Mouse (Mus musculus): ENCODE results near the gene Rapgef4. TPM values are rescaled to one million over a fixed set of nuclear protein-coding genes. Genes with fewer than 3 reads are reported as not detected.

Rapgef4 gene
- polyA plus RNA-seq, 1 experiment from 2014 or later: 11.9 TPM

GRCm38 (mm10) chr2:72096345-72096744 lies 115.3 kb downstream of the Rapgef4 start:
- Histone ChIP-seq H3K9ac (ENCODE audit: low read length) (no peak overlapping the region), H3K4me1 (ENCODE audit: control insufficient read depth, insufficient read depth, low read length) (peaks cover 13% of the 10 kb centered on the region), H3K27me3 (ENCODE audit: control insufficient read depth, insufficient read depth, low read length) (no peaks in the 10 kb centered on the region), H3K27ac (ENCODE audit: low read depth, low read length) (no peak overlapping the region), H3K4me3 (ENCODE audit: low read depth, low read length) (no peak overlapping the region), H3K36me3 (ENCODE audit: control insufficient read depth, insufficient read depth, low read length) (no peaks in the 10 kb centered on the region), H3K4me2 (ENCODE audit: low read depth) (no peak overlapping the region), H3K9me3 (ENCODE audit: control insufficient read depth, low read length) (no peaks in the 10 kb centered on the region)
- 35% methylated on average over 3 of the region's 3 CpGs for WGBS
- DNase-seq (ENCODE audit: low spot score): peak; percentile 62
- no peak for ATAC-seq (ENCODE audit: insufficient read depth, low FRiP score, low TSS enrichment)

GRCm38 (mm10) chr2:72098366-72098765 lies 117.3 kb downstream of the Rapgef4 start:
- Histone ChIP-seq H3K36me3 (ENCODE audit: control insufficient read depth, insufficient read depth, low read length) (no peaks in the 10 kb centered on the region), H3K9me3 (ENCODE audit: control insufficient read depth, low read length) (no peaks in the 10 kb centered on the region), H3K4me2 (ENCODE audit: low read depth) (no peak overlapping the region), H3K27ac (ENCODE audit: low read depth, low read length) (no peak overlapping the region), H3K4me1 (ENCODE audit: control insufficient read depth, insufficient read depth, low read length) (peaks cover 4% of the 10 kb centered on the region; the same call in 1 of the 2 replicates), H3K4me3 (ENCODE audit: low read depth, low read length) (no peak overlapping the region), H3K27me3 (ENCODE audit: control insufficient read depth, insufficient read depth, low read length) (no peaks in the 10 kb centered on the region), H3K9ac (ENCODE audit: low read length) (no peak overlapping the region)
- DNase-seq (ENCODE audit: low spot score): no peak
- 88% methylated on average over 8 of the region's 8 CpGs for WGBS
- ATAC-seq (ENCODE audit: insufficient read depth, low FRiP score, low TSS enrichment): no peak

- Histone ChIP-seq H3K36me3 (ENCODE audit: control insufficient read depth, insufficient read depth, low read length) (no peaks in the 10 kb centered on the region), H3K27ac (ENCODE audit: low read depth, low read length) (no peak overlapping the region), H3K4me3 (ENCODE audit: low read depth, low read length) (no peak overlapping the region), H3K27me3 (ENCODE audit: control insufficient read depth, insufficient read depth, low read length) (no peaks in the 10 kb centered on the region), H3K9ac (ENCODE audit: low read length) (no peak overlapping the region), H3K4me2 (ENCODE audit: low read depth) (no peak overlapping the region), H3K9me3 (ENCODE audit: control insufficient read depth, low read length) (no peaks in the 10 kb centered on the region), H3K4me1 (ENCODE audit: control insufficient read depth, insufficient read depth, low read length) (no peaks in the 10 kb centered on the region)
- 84% methylated on average over 8 of the region's 8 CpGs for WGBS
- ATAC-seq (ENCODE audit: insufficient read depth, low FRiP score, low TSS enrichment) (no peak), DNase-seq (ENCODE audit: low spot score) (no peak)
Observed at GRCm38 (mm10) chr2:72104604-72105003, 123.6 kb downstream of the Rapgef4 start.

DNA sequence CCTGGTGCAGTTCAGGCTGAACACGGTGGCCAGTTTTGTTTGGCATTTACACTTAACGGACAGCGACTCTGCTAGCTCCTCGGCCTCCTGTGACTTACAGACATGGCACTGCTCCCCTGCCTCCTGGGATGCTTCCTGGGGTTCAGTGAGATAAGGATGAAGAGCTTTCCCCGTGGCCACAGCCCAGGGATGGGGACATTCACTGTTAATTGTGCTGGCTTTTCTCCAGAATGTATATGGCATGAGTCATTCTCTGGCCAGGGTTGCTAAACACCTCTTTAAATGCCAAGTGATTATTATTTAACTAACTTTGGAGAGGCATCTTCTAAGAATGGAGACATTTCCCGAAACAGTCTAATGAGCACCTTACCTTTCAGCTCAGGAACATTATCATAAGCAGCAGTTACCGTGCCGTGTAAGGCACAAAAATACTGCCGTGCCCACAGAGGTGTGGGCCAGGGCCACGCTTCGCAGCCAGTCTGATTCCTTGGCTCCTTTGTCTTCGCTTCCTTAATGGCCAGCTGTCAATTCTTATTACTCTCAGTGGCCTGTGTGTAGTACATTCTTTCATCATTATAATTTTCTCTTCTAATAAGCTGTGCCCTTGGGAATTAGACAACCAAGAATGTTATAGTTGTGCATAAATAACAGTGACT lies 126.6 kb downstream of the Rapgef4 start:
- ATAC-seq (ENCODE audit: insufficient read depth, low FRiP score, low TSS enrichment) (no peak), DNase-seq (ENCODE audit: low spot score) (no peak)
- no peak overlapping the region for H3K27ac ChIP-seq (ENCODE audit: low read depth, low read length)
- no peak overlapping the region for H3K4me2 ChIP-seq (ENCODE audit: low read depth)
- no peaks in the 10 kb centered on the region for H3K9me3 ChIP-seq (ENCODE audit: control insufficient read depth, low read length)
- no peaks in the 10 kb centered on the region for H3K36me3 ChIP-seq (ENCODE audit: control insufficient read depth, insufficient read depth, low read length)
- WGBS: 66% methylated on average over 12 of the region's 12 CpGs
- H3K4me3 ChIP-seq (ENCODE audit: low read depth, low read length): no peak overlapping the region
- H3K4me1 ChIP-seq (ENCODE audit: control insufficient read depth, insufficient read depth, low read length): no peaks in the 10 kb centered on the region
- H3K27me3 ChIP-seq (ENCODE audit: control insufficient read depth, insufficient read depth, low read length): no peaks in the 10 kb centered on the region
- no peak overlapping the region for H3K9ac ChIP-seq (ENCODE audit: low read length)

- H3K4me2 ChIP-seq (ENCODE audit: low read depth): no peak overlapping the region
- WGBS: 51% methylated on average over 4 of the region's 4 CpGs
- ATAC-seq (ENCODE audit: insufficient read depth, low FRiP score, low TSS enrichment): no peak
- no peak overlapping the region for H3K27ac ChIP-seq (ENCODE audit: low read depth, low read length)
- no peak overlapping the region for H3K9ac ChIP-seq (ENCODE audit: low read length)
- DNase-seq (ENCODE audit: low spot score): no peak
- H3K4me1 ChIP-seq (ENCODE audit: control insufficient read depth, insufficient read depth, low read length): no peaks in the 10 kb centered on the region
- H3K4me3 ChIP-seq (ENCODE audit: low read depth, low read length): no peak overlapping the region
- no peaks in the 10 kb centered on the region for H3K9me3 ChIP-seq (ENCODE audit: control insufficient read depth, low read length)
- H3K36me3 ChIP-seq (ENCODE audit: control insufficient read depth, insufficient read depth, low read length): no peaks in the 10 kb centered on the region
- no peaks in the 10 kb centered on the region for H3K27me3 ChIP-seq (ENCODE audit: control insufficient read depth, insufficient read depth, low read length)
Observed at GRCm38 (mm10) chr2:72108448-72109312, 127.6 kb downstream of the Rapgef4 start.

GRCm38 (mm10) chr2:72110404-72110803 lies 129.4 kb downstream of the Rapgef4 start:
- Histone ChIP-seq H3K36me3 (ENCODE audit: control insufficient read depth, insufficient read depth, low read length) (no peaks in the 10 kb centered on the region), H3K4me1 (ENCODE audit: control insufficient read depth, insufficient read depth, low read length) (no peaks in the 10 kb centered on the region), H3K27me3 (ENCODE audit: control insufficient read depth, insufficient read depth, low read length) (no peaks in the 10 kb centered on the region), H3K9ac (ENCODE audit: low read length) (no peak overlapping the region), H3K27ac (ENCODE audit: low read depth, low read length) (no peak overlapping the region), H3K9me3 (ENCODE audit: control insufficient read depth, low read length) (no peaks in the 10 kb centered on the region), H3K4me3 (ENCODE audit: low read depth, low read length) (no peak overlapping the region), H3K4me2 (ENCODE audit: low read depth) (no peak overlapping the region)
- 93% methylated on average over 5 of the region's 5 CpGs for WGBS
- DNase-seq (ENCODE audit: low spot score): no peak
- ATAC-seq (ENCODE audit: insufficient read depth, low FRiP score, low TSS enrichment): no peak

DNA sequence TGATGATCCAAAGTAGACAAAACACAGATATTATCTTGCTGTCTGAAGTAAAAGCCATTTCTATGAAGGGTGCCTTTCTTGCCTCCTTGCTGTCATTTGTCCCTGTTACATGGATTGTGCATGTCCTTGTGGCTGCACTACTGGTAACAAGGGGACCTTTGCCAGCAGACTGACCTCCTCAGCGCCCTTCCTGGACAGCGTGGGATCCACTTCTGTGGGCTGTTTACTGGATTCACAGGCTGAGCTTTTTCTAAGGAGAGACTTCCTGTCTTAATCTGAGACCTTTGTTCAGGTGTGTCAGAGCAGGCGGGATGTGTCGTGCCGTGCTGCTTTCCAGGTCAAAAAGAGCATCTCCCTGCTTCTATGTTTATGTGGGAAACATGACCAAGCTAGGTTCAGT lies 132.7 kb downstream of the Rapgef4 start:
- no peak overlapping the region for H3K27ac ChIP-seq (ENCODE audit: low read depth, low read length)
- 0 out of 2 replicates have a peak, but pooled peaks cover 6% of the 10 kb centered on the region for H3K4me1 ChIP-seq (ENCODE audit: control insufficient read depth, insufficient read depth, low read length)
- ATAC-seq (ENCODE audit: insufficient read depth, low FRiP score, low TSS enrichment): no peak
- H3K4me3 ChIP-seq (ENCODE audit: low read depth, low read length): no peak overlapping the region
- H3K4me2 ChIP-seq (ENCODE audit: low read depth): no peak overlapping the region
- no peaks in the 10 kb centered on the region for H3K36me3 ChIP-seq (ENCODE audit: control insufficient read depth, insufficient read depth, low read length)
- no peak for DNase-seq (ENCODE audit: low spot score)
- no peaks in the 10 kb centered on the region for H3K9me3 ChIP-seq (ENCODE audit: control insufficient read depth, low read length)
- no peaks in the 10 kb centered on the region for H3K27me3 ChIP-seq (ENCODE audit: control insufficient read depth, insufficient read depth, low read length)
- H3K9ac ChIP-seq (ENCODE audit: low read length): no peak overlapping the region
- 88% methylated on average over 5 of the region's 5 CpGs for WGBS

GRCm38 (mm10) chr2:72114148-72114559 lies 133.1 kb downstream of the Rapgef4 start:
- WGBS: 86% methylated on average over 4 of the region's 4 CpGs
- no peak for ATAC-seq (ENCODE audit: insufficient read depth, low FRiP score, low TSS enrichment)

More at GRCm38 (mm10) chr2:72114148-72114559, 133.1 kb downstream of the Rapgef4 start:
- H3K27me3 ChIP-seq (ENCODE audit: control insufficient read depth, insufficient read depth, low read length): no peaks in the 10 kb centered on the region
- no peak for DNase-seq (ENCODE audit: low spot score)
- no peak overlapping the region for H3K4me2 ChIP-seq (ENCODE audit: low read depth)
- no peak overlapping the region for H3K9ac ChIP-seq (ENCODE audit: low read length)
- no peak overlapping the region for H3K4me3 ChIP-seq (ENCODE audit: low read depth, low read length)
- no peaks in the 10 kb centered on the region for H3K9me3 ChIP-seq (ENCODE audit: control insufficient read depth, low read length)
- H3K27ac ChIP-seq (ENCODE audit: low read depth, low read length): no peak overlapping the region
- H3K36me3 ChIP-seq (ENCODE audit: control insufficient read depth, insufficient read depth, low read length): no peaks in the 10 kb centered on the region
- 0 out of 2 replicates have a peak, but pooled peaks cover 6% of the 10 kb centered on the region for H3K4me1 ChIP-seq (ENCODE audit: control insufficient read depth, insufficient read depth, low read length)
